19 mouse cellular contexts compared by ENCODE assay signal in the genomic region with DNA sequence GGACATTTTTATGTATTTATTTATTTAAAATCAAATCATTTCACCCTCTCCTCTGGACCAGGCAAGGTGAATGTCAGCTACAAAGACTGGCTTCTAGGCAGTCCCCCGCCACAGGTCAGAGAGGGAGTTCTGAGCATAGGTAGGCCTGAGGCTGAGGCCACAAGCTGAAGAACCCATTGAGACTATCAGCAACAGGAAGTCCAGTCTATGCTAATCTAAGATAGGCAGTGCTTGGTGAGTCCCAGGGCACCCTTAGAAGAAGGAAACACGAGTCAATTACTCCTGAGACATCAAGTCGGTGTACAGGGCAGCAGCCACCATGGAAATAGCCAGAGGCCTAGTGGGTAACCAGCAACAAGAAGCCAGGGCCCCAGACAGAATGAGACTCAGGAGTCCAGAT.
"Had no signal": no experiment of that assay in that cellular context is flagged by ENCODE, and none has a peak within 500 bp of the region (broad histone marks: within the 10 kb centered on the region; RNA-seq: fewer than 3 reads in every experiment).

No protein-coding gene starts in this region.

- H3K4me1 ChIP-seq: heart, embryonic 13.5 days; heart, embryonic 15.5 days; hindbrain, embryonic 13.5 days; hindbrain, embryonic 15.5 days; liver, embryonic 13.5 days had no signal

- H3K4me3 ChIP-seq: heart, embryonic 13.5 days; heart, embryonic 15.5 days; hindbrain, embryonic 13.5 days; hindbrain, embryonic 15.5 days; layer of hippocampus, adult 2 months; left cerebral cortex, adult 2 months; limb, embryonic 10.5 days; limb, embryonic 12.5 days; liver, embryonic 13.5 days had no signal

- H3K9ac ChIP-seq: heart, embryonic 13.5 days; heart, embryonic 15.5 days; hindbrain, embryonic 13.5 days; hindbrain, embryonic 15.5 days; limb, embryonic 12.5 days; liver, embryonic 13.5 days had no signal

- H3K36me3 ChIP-seq: heart, embryonic 13.5 days; heart, embryonic 15.5 days; hindbrain, embryonic 13.5 days; hindbrain, embryonic 15.5 days; limb, embryonic 10.5 days; limb, embryonic 12.5 days; liver, embryonic 13.5 days had no signal

- H3K27me3 ChIP-seq: heart, embryonic 13.5 days; heart, embryonic 15.5 days; hindbrain, embryonic 13.5 days; hindbrain, embryonic 15.5 days; liver, embryonic 13.5 days had no signal

- DNase-seq: gastrocnemius, postnatal 14 days; gastrocnemius, postnatal 36 days; heart, postnatal 36 days; kidney, adult 18-20 months; kidney, postnatal 10 days; kidney, postnatal 4 days; liver; liver, embryonic 13.5 days had no signal

- ATAC-seq: hindbrain, postnatal 0 days had no signal

- H3K9me3 ChIP-seq: heart, embryonic 13.5 days; heart, embryonic 15.5 days; hindbrain, embryonic 13.5 days; hindbrain, embryonic 15.5 days; limb, embryonic 10.5 days; limb, embryonic 12.5 days; liver, embryonic 13.5 days had no signal

- H3K27ac ChIP-seq: heart, embryonic 13.5 days; heart, embryonic 15.5 days; hindbrain, embryonic 13.5 days; hindbrain, embryonic 15.5 days; hindbrain, postnatal 0 days; layer of hippocampus, adult 2 months; left cerebral cortex, adult 2 months; limb, embryonic 10.5 days; limb, embryonic 12.5 days; liver, embryonic 13.5 days had no signal

- H3K4me2 ChIP-seq: heart, embryonic 11.5 days; heart, embryonic 13.5 days; heart, embryonic 15.5 days; hindbrain, embryonic 13.5 days; hindbrain, embryonic 15.5 days; limb, embryonic 12.5 days; liver, embryonic 11.5 days; liver, embryonic 13.5 days had no signal
